Mouse (Mus musculus) brown adipose tissue, adult 24 weeks (tissue): ENCODE measurements around the gene Sf3a1. TPM values are rescaled to one million over a fixed set of nuclear protein-coding genes. Genes with fewer than 3 reads are reported as not detected.
"Not testable (repeated sequence)": the region's sequence is repeated elsewhere in the genome, so short reads cannot be mapped to it uniquely, and the experiment has no call there.

Source experiments
- H3K27ac ChIP-seq: fragments of 200-500 bp; replicated peaks from 2 replicates; pipeline ENCODE4 v1.5.1; 2012; ENCODE audit warnings: low read depth, mild to moderate bottlenecking, low read length
- H3K4me1 ChIP-seq: fragments of 200-500 bp; 2 replicates; pipeline ENCODE4 v1.6.1; 2012; ENCODE audit warnings: low read length, mixed read lengths; ENCODE audit not compliant: control insufficient read depth, insufficient read depth, insufficient read length
- H3K4me3 ChIP-seq: fragments of 200-500 bp; 2 replicates; pipeline ENCODE4 v1.5.1; 2012; ENCODE audit warnings: low read depth, mild to moderate bottlenecking, low read length, moderate library complexity; ENCODE audit not compliant: insufficient read depth
- polyA plus RNA-seq: library from polyadenylated mRNA; stranded (reverse); fragments of >200 nt; gene quantifications from 2 replicates; pipeline ENCODE4 v1.2.4, GENCODE M21; 2012; ENCODE audit not compliant: missing spikeins, insufficient read depth, insufficient read length

Gene Sf3a1
- polyA plus RNA-seq, result 7.3 and 13.4 TPM in 2 replicates

DNA sequence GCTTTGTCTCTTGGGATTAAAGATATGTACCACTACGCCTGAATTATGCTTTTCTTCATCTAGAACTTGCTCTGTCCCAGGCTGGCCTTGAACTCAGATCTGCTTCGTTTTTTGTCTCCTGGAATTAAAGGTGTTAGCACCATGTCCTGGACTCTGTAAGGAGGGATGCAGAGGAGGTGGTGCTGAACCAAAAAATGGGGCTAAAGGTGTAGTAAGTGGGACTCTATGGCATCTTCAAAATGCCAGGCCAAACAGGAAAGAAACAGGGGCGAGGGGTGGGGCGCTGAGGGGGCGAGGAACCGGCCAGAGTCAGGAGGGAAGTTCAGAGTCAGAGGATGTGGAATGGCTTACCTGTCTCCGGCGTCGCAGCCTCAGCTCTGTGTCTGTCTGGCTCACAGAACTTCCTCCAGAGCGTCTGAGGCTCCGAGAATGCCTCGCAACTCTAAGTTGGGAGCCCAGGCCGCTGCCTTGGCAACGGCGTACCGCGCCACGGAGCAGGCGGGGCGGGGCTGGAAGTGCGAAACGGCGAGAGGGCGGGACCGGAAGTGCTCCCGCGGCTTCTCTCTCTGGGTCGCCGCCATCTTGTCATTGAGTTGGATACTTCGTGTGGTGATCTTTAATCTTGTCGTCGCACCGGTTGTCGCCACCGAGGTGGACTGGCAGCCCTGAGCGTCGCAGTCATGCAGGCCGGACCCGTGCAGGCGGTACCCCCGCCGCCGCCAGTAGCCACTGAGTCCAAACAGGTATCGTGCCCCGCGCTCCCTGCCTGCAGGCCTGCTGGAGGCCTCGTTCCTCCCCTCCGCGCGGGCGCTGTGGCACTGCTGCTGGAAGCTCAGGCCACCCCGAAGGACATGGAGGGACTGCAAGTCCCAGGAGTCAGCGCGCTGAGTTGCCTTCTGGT, at the start of gene Sf3a1, which contains the start of gene Ccdc157:
Gene Sf3a1 (plus strand): TSS at position 543 of the 901 bp plus-strand sequence.
Gene Ccdc157 (minus strand): TSS at position 486 of the 901 bp plus-strand sequence.
- Histone ChIP-seq H3K4me1 (peaks cover 3% of the 10 kb centered on the region; the same call in 1 of the 2 replicates), H3K4me3 (peak within 1 kb of the TSS; percentile 95), H3K27ac (peak within 1 kb of the TSS; percentile 85)

DNA sequence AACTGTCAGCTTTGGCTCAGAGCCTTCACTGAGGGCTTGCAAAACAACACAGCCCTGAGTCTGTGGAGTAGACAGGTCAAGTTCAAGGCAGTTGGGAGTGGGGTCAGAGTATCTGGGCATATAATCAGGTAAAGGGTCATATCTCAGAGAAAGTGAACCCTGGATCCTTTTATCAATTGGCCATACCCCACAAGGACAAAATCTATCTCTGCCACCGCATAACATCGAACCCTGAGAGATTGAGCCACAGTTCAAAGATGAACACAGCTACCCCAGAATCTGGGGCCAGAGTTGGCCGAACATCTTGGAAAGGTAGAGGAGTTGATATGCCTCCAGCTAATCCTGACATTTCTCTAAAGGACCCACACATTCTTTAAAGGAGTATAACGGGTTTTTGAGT, 48.1 kb upstream of the Sf3a1 start:
- Histone ChIP-seq H3K4me1 (peaks cover 6% of the 10 kb centered on the region; the same call in 1 of the 2 replicates), H3K27ac (no peak overlapping the region), H3K4me3 (no peak overlapping the region)

DNA sequence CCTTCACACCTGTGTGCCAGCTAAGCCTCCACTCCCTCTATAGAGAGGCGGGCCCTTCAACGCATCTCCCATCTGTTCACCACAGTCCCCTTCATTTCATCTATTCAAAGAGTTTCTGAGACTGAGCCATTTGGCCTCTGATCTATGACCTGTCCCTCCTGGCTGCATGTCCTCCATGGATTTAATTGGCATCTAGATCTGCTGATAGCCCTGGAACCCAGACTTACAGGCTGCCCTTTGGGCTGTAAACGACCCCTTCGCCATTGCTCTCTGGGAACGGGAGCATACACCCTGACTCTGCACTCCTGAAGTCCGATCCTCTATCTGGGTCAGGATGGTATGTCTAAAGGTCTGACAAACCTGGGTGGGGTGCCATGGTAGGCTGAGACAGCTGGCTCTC, 47.3 kb upstream of the Sf3a1 start:
- peaks cover 7% of the 10 kb centered on the region; the same call in 1 of the 2 replicates for H3K4me1 ChIP-seq
- H3K4me3 ChIP-seq, result no peak overlapping the region
- H3K27ac ChIP-seq, result no peak overlapping the region

DNA sequence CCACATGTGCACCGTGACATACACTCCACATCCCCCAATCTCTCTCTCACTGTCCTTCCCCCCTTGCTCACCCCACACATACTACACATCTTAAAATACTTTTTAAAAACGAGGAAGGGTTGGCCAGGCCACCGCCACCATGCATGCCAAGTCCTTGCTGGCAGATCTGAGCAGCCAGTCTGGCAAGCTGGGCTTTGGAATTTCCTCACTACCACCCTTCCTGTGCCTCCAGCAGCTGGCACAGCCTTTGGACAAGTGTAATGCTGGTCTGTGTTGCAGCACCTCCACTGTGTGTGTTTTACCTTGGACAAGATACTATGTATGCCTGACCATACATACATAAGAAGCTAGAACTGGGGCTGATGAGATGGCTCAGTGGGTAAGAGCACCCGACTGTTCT, 46.7 kb upstream of the Sf3a1 start:
- Histone ChIP-seq H3K4me1 (peaks cover 9% of the 10 kb centered on the region; the same call in 1 of the 2 replicates), H3K27ac (no peak overlapping the region), H3K4me3 (no peak overlapping the region)

DNA sequence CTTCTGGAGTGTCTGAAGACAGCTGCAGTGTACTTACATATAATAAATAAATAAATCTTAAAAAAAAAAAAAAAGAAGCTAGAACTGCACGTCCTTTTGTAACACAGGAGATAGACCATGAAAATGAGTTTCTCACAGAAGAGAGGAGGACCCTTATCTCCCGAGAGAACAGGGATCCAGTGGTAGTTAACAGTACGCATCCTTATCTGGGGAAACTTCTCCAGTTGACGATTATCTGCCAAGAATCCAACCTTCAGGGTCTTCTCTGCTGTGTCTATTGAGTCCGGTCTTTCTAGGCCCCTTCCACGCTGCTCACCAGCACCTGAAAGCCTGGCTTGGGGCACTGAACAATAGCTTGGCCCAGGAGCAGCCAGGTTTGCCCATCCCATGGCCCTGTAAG, 46.2 kb upstream of the Sf3a1 start:
- H3K27ac ChIP-seq, result no peak overlapping the region
- H3K4me3 ChIP-seq, result no peak overlapping the region
- H3K4me1 ChIP-seq, result peaks cover 9% of the 10 kb centered on the region; the same call in 1 of the 2 replicates

DNA sequence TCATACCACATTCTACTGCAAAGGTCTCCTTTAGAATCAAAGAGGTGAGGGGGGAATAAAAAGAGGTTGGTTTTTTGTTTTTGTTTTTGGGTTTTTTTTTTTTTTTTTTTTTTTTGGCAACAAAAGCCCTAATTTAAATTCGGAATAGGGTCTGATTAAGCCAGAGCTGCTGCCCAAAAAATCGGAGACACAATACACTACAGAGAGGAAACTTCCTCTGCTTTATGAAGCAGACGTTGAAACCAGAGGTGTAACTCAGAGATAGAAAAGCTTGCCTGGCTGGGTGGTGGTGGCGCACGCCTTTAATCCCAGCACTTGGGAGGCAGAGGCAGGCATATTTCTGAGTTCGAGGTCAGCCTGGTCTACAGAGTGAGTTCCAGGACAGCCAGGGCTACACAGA, 45.6 kb upstream of the Sf3a1 start:
- H3K4me1 ChIP-seq, H3K27ac ChIP-seq, H3K4me3 ChIP-seq: not testable (repeated sequence)

DNA sequence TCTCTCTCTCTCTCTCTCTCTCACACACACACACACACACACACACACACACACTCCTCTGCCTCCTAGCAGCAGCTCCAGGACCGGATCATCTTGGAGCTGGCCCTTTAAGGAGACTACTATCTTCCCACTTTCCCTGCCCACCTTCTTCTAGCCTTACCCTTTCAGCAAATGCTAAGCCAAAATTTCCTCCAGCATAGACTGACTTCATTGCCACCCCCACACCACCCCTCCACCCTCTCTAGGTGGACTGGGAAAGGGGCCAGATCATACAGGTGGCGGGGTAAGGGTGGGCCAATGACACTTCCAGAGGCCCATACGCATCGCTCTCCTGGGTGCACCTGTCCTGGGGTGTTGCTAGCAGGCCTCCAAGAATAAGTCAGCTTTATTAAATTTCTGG, 44.7 kb upstream of the Sf3a1 start:
- Histone ChIP-seq H3K27ac (no peak overlapping the region), H3K4me1 (peaks cover 9% of the 10 kb centered on the region; the same call in 1 of the 2 replicates), H3K4me3 (no peak overlapping the region)

DNA sequence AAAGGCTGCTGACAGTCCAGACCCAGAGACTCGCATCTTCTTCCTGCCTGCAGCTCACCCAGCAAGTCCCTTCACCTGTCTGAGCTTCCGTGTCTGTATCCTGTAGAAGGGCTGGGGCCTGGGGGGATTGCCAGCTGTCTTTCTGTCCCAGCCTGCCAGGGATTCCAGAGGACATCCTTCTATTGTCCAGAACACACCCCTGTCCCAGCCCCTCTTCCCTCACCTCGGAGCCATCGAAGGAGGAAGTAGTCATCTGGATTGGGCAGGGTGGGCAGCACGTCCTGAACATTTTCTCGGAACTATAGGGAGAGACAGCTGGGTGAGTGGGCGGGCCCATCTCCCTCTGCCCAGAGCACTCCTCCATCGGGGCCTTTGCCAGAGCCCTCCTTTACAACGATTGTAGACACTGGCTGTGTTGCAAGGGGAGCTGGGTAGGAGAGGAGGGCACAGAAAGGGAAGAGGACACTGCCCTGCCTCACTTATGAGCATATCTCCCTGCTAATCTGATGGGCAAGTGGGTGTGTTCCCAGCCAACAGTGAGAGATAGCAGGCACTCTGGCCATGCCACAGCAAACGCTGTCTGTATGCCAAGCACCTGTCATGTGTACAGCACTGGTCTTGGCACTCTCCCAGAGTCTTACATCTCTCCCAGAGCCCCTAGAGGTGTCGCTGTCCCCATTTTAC, 43.5 kb upstream of the Sf3a1 start:
- H3K4me1 ChIP-seq, result peaks cover 9% of the 10 kb centered on the region; the same call in 1 of the 2 replicates
- no peak overlapping the region for H3K27ac ChIP-seq
- H3K4me3 ChIP-seq, result no peak overlapping the region

DNA sequence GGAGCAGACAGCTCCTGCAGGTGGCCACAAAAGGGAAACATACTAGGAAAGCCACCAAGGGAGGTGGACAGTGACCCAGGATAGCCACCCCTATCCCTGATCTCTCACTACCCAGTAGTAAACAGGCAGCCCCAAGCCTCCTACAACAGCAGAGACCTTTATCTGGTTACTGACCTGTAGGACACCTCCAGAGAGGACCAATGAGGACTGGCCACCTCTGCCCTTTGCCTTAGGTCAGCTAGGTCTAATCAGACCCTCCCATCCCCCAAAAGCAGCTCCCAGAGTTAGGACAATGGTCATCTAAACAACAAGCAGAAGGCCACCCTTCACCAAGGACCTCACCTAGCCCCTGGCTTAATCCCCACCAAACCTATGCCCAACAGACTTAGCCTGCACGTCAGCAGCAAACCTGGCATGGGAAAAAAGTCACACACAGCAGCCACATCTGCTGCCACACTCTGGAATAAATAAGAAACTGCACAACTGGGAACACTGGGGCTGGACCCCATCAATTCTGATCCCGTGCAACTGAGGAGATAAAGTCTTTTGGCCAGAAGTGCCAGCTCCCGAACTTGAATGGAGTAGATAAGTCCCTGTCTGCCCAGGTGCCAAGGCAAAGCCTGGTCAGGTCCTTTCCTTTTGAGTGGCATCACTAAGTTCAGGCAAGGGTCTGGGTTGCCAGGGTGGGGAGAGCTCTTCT, 42.6 kb upstream of the Sf3a1 start:
- Histone ChIP-seq H3K4me3 (peak overlapping the region; percentile 61), H3K4me1 (peaks cover 9% of the 10 kb centered on the region; the same call in 1 of the 2 replicates), H3K27ac (no peak overlapping the region)

DNA sequence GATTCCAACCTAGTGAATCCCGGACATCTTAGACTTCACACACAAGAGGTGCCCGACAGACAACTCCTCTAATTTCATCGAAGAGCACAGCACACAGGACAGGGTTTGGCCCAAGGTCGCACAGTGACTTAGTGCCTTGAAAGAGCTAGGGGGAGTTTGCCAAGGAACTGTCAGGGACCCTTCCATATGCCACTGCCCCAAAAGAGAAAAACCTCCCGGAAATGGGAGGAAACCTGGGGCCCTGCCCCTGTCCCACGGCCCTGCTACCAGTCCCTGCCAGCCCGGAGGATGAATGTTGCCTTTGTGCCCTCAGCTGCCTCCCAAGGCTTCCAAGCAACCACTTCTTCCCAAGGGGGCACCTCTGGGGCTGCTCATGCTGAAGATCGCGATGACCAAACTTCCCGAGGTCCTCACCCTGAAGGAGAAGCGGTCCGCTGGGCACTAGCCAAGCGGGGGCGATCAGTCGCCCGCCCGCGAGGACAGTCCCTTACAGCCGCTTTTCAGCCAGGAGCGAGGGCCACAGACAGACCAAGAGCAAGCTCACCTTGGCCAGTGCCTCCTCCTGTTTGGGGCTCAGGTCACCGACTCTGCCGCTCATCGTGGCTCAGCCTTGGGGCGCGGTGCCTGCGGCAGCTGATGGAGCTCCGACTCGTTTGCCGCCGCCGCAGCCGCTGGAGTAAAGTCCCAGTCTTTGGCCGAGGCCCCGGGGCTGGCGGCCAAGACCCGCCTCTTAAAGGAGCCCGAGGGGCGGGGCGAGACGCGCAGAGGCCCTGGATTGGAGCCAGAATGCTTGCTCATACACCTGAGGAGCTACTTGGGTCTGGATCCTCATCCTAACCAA, 41.8 kb upstream of the Sf3a1 start:
- Histone ChIP-seq H3K27ac (no peak overlapping the region), H3K4me1 (peaks cover 9% of the 10 kb centered on the region; the same call in 1 of the 2 replicates), H3K4me3 (peak overlapping the region; percentile 61)

DNA sequence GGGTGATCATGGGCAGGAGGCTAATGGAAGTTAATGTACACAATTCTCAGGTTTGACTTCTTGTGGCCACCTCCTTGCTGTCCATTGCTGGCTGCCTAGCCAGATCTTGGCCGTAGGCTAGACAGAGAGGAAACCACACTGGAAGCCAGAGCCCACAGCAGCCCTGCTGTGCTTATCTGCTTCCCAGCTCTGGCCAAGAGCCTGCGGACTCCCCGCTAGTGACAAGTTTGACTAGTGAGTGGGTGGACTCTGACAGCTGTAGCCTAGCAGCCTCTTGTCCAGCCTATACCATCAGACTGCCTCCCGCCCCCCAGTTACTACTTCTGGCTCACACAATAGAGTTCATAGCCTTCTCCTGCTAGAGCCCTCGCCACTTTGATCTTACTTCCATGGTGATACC, 40.5 kb upstream of the Sf3a1 start:
- Histone ChIP-seq H3K4me3 (no peak overlapping the region), H3K4me1 (peaks cover 9% of the 10 kb centered on the region; the same call in 1 of the 2 replicates), H3K27ac (no peak overlapping the region)

DNA sequence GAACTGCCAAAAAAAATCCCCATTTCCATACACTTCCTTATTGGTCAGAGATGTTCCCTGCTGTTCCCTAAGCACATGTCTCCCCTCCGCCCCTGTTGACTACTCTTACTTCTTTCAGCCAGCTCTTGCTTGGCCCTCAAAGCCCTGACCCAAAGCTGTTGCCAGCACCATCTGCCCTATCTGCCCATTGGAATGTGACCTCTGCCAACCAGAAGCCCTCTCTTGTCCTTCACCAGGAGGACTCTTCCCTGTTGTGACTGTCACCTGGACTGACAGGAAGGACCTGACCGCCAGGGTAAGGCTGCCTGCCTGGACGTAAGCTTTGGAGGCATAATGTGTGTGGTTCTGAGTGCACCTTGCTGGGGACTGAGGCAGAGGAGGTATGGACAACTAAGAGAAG, 38.5 kb upstream of the Sf3a1 start:
- Histone ChIP-seq H3K27ac (no peak overlapping the region), H3K4me3 (no peak overlapping the region), H3K4me1 (peaks cover 6% of the 10 kb centered on the region; the same call in 1 of the 2 replicates)

DNA sequence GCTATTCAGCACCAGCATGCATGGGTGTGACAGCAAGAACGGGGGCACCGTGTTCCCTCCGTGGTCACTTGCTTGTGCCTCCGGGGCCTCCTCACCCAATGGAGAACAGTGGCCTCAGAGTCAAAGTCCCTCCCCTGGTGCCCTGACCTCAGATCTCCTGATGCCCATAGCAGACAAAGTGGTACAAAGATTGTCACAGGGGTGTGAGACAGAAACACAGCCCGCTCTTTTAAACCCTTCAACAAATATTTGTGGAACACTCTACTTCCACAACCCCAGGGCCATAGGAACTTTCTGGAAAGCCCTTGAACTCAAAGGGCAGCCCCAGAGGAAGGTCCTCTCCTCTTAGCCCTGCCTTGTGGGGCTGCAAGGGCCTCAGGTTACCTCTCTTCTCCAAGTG, 37.9 kb upstream of the Sf3a1 start:
- Histone ChIP-seq H3K4me1 (0 out of 2 replicates have a peak, but pooled peaks cover 2% of the 10 kb centered on the region), H3K27ac (no peak overlapping the region)

More for the DNA sequence above, 37.9 kb upstream of the Sf3a1 start:
- no peak overlapping the region for H3K4me3 ChIP-seq
